Mouse (Mus musculus) heart, embryonic 11.5 days (tissue): Measurements from ENCODE around the gene Trim2. TPM values are rescaled to one million over a fixed set of nuclear protein-coding genes. Genes with fewer than 3 reads are reported as not detected.

Source experiments
- ATAC-seq: fragments of 200-750 bp; cut with Nextera tagmentation; replicated peaks from 2 replicates; pipeline ENCODE4 v1.8.0; 2017; ENCODE audit warnings: moderate library complexity; ENCODE audit not compliant: insufficient number of reproducible peaks, low FRiP score, low TSS enrichment
- H3K27ac ChIP-seq: fragments of 300-500 bp; sonication (generic); 2 replicates; pipeline ENCODE4 v1.5.1; 2014; ENCODE audit warnings: mild to moderate bottlenecking, low read depth, low read length
- H3K27me3 ChIP-seq: fragments of 300-500 bp; sonication (generic); 2 replicates; pipeline ENCODE4 v1.6.1; 2014; ENCODE audit warnings: mild to moderate bottlenecking, low read length, mixed read lengths; ENCODE audit not compliant: control insufficient read depth, insufficient read depth
- H3K36me3 ChIP-seq: fragments of 300-500 bp; sonication (generic); 2 replicates; pipeline ENCODE4 v1.6.1; 2014; ENCODE audit warnings: mild to moderate bottlenecking, low read length, moderate library complexity, mixed read lengths; ENCODE audit not compliant: control insufficient read depth, insufficient read depth
- H3K4me1 ChIP-seq: fragments of 300-500 bp; sonication (generic); 2 replicates; pipeline ENCODE4 v1.6.1; 2014; ENCODE audit warnings: low read length; ENCODE audit not compliant: control insufficient read depth, insufficient read depth
- H3K4me2 ChIP-seq: fragments of 300-500 bp; sonication (generic); 2 replicates; pipeline ENCODE4 v1.6.1; 2014; ENCODE audit warnings: mild to moderate bottlenecking, moderate library complexity
- H3K4me3 ChIP-seq: fragments of 300-500 bp; sonication (generic); 2 replicates; pipeline ENCODE4 v1.5.1; 2014; ENCODE audit warnings: low read depth, low read length
- H3K9ac ChIP-seq: fragments of 300-500 bp; sonication (generic); 2 replicates; pipeline ENCODE4 v1.6.1; 2014; ENCODE audit warnings: mild to moderate bottlenecking, low read depth, low read length, moderate library complexity
- H3K9me3 ChIP-seq: fragments of 300-500 bp; sonication (generic); replicated peaks from 2 replicates; pipeline ENCODE4 v1.6.1; 2016; ENCODE audit warnings: low read length; ENCODE audit not compliant: control insufficient read depth
- WGBS: fragments of 180-500 bp; shearing (Covaris S2); extraction: QIAGEN DNeasy Blood & Tissue Kit; methylation state at CpG from one replicate; pipeline ENCODE4 v1.1.7; 2014; ENCODE audit not compliant: insufficient replicate concordance; 5-methylcytosine and 5-hydroxymethylcytosine counted together
- polyA plus RNA-seq: library from polyadenylated mRNA; unstranded; fragments of >200 nt; fragmentation: Nextera tagmentation; extraction: Ambion mirVana; gene quantifications from 2 replicates; pipeline ENCODE4 v1.2.1, GENCODE M21; 2014

Gene Trim2
- polyA plus RNA-seq, 1 experiment from 2014 or later = 8.9 TPM

DNA sequence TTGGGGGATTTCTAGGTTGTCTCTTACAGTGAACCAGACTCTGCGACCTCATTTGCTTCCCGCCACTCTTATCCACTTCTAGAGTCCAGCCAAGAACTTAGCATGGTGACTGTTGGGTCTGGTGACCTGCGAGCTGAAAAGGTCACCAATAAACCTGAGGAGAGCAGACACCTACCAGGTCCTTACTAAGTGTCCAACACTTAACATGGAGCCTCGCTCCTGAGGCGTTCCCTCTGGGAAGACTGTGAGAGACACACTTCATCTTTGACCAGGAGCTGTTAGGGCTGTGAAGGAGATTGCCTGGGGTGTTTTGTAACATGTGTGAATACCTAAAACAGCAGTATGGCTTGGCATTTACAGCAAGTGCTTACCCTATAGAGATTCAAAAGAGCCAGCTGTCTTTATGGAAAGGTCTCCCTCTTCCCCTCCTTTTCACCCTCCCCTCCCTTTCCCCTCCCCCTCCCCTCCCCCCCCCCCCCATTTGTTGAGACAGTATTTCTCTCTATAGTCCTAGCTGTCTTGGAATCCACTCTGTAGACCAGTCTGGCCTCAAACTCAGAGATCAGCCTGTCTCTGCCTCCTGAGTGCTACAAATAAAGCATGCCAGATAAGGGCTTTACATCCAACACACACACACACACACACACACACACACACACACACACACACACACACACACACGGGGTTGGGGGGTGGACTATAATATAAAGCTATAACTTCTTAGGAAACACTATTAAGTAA lies 7.3 kb upstream of the Trim2 start:
- H3K27ac ChIP-seq = no peak overlapping the region
- H3K9me3 ChIP-seq = no peaks in the 10 kb centered on the region
- ATAC-seq = no peak
- H3K9ac ChIP-seq = no peak overlapping the region
- H3K4me3 ChIP-seq = no peak overlapping the region
- 0 out of 2 replicates have a peak, but pooled peaks cover 5% of the 10 kb centered on the region for H3K4me1 ChIP-seq
- H3K36me3 ChIP-seq = no peaks in the 10 kb centered on the region
- whole genome bisulfite sequencing = 64% methylated on average over 6 of the region's 6 CpGs
- no peaks in the 10 kb centered on the region for H3K27me3 ChIP-seq
- H3K4me2 ChIP-seq = no peak overlapping the region

DNA sequence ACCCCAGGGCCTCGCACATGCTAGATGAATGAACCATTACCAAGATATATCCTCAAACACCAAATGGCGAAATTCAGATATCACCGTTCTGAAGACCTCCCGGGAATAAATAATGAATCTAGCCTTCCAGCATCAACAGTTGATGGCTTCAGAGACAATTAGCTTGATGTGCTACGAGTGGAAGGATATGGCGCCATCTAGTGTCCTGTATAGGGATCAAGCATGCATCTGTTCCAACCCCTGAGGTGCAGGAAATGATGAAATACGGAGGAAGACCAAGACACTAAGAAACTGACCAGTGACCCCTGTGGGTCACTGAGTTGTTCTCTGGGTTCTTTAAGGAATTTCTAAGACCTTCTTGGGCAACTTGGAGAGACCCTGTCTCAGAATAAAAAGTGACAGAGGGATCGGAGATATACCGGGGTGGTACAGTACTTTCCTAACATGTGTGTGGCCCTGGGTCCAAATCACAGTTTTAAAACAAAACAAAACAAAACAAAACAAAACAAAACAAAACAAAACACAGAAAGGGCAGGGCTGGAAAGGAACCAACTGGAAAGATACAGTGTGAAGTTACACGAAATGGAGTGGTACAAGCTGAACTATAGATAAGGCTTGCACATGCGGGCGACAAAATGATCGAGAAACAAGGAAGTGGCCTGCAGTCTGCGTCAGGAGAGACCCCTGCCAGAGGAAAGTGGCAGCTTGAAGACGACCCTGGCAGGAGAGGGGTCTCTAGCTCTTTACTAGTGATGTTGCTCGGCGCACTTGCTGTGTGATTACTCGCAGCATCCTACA lies 6.5 kb upstream of the Trim2 start:
- Histone ChIP-seq H3K27me3 (no peaks in the 10 kb centered on the region; the same call in 1 of the 2 replicates), H3K4me1 (0 out of 2 replicates have a peak, but pooled peaks cover 5% of the 10 kb centered on the region), H3K27ac (no peak overlapping the region), H3K4me3 (no peak overlapping the region), H3K9me3 (no peaks in the 10 kb centered on the region), H3K9ac (no peak overlapping the region), H3K4me2 (no peak overlapping the region; the same call in 1 of the 2 replicates), H3K36me3 (no peaks in the 10 kb centered on the region)
- no peak for ATAC-seq
- 46% methylated on average over 18 of the region's 18 CpGs for WGBS

DNA sequence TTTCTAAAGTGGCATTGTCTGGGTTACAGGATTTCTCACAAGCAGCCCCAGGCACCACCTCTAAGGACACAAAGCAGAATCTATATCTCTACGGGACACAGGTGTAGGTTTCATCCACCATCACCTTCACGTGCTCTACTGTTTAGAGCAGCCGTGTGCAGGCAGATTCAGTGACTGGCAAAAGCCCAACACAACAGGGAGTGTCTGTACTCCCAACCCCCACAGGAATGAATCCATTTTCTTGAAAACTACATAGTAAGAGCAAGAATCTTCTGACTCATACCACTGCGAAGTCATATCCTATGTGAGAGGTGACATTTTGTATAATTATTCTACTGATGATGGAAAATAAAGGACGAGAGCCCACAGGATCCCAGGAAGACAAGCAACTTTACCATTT lies 5.6 kb upstream of the Trim2 start:
- Histone ChIP-seq H3K27me3 (no peaks in the 10 kb centered on the region; the same call in 1 of the 2 replicates), H3K9ac (no peak overlapping the region), H3K27ac (no peak overlapping the region), H3K4me3 (no peak overlapping the region), H3K4me2 (no peak overlapping the region), H3K4me1 (0 out of 2 replicates have a peak, but pooled peaks cover 5% of the 10 kb centered on the region), H3K36me3 (no peaks in the 10 kb centered on the region), H3K9me3 (no peaks in the 10 kb centered on the region)
- no peak for ATAC-seq
- WGBS = 77% methylated on average over 5 of the region's 5 CpGs

DNA sequence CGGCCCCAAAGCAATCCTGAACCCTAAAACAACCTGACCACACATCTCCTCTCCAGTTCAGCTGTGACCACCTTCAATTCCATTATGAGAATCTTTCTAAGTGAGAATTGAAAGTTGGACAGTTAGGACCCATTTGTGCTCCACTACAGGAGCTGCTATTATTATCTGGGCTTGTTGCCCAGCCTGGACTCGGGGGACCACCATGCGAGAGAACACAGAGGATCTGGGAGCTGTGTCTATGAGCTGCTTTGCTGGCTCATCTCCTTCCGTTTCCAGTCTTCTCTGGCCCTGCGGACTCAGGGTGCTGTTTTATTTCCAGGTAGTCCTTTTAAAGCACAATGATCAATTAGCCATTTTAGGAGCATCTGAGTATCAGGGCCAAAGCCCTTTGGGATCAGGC lies 839 bp upstream of the Trim2 start:
- WGBS = 85% methylated on average over 5 of the region's 5 CpGs

DNA sequence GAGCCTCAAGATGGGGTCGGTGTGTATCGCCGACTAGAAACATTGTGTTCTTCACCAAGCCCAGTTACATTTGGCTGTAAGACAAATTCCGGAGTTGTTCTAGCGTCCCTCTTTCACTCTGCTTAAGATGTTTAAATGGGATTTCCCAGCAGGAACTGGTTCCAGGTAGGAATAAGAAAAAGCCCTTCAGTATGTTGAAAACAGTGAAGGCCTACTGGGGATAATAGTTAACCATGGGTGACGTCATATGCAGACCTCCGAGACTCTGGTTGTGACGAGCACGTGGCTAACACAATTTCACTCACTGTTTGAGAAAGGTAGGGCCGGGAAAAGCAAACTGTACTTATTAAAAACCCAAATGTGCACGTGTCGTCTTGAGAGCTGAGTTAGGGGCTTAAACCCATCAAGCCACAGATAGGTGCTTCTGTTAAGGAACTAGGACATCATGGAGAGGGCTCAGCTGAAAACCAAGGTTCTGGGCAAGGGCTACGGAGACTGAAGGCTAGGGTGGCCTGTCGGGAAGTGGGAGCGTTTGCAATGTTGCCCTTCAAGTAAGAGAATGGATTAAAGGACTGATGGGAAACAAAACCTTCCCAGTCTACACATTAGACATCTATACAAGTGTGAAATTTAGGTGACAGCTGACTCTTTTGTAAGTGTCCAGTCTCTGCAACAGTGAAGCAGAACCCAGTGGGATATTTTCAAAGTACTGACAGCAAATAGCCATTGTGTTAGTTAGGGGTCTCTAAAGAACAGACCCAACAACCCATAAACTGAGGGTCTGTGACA lies 761 bp downstream of the Trim2 start:
- Histone ChIP-seq H3K4me3 (no peak overlapping the region), H3K36me3 (no peaks in the 10 kb centered on the region), H3K9me3 (0 out of 2 replicates have a peak, but pooled peaks cover 2% of the 10 kb centered on the region), H3K27ac (no peak overlapping the region), H3K27me3 (peaks cover 51% of the 10 kb centered on the region), H3K4me2 (peak overlapping the region; percentile 76; the same call in 1 of the 2 replicates), H3K4me1 (peaks cover 7% of the 10 kb centered on the region), H3K9ac (no peak overlapping the region)
- WGBS = 52% methylated on average over 15 of the region's 15 CpGs
- ATAC-seq = no peak

More for the DNA sequence above, 839 bp upstream of the Trim2 start:
- H3K27me3 ChIP-seq = peaks cover 45% of the 10 kb centered on the region
- no peak overlapping the region for H3K4me3 ChIP-seq
- no peak overlapping the region for H3K4me2 ChIP-seq
- H3K9ac ChIP-seq = no peak overlapping the region
- no peak for ATAC-seq
- peaks cover 7% of the 10 kb centered on the region for H3K4me1 ChIP-seq
- H3K36me3 ChIP-seq = no peaks in the 10 kb centered on the region
- H3K27ac ChIP-seq = no peak overlapping the region
- 0 out of 2 replicates have a peak, but pooled peaks cover 2% of the 10 kb centered on the region for H3K9me3 ChIP-seq

DNA sequence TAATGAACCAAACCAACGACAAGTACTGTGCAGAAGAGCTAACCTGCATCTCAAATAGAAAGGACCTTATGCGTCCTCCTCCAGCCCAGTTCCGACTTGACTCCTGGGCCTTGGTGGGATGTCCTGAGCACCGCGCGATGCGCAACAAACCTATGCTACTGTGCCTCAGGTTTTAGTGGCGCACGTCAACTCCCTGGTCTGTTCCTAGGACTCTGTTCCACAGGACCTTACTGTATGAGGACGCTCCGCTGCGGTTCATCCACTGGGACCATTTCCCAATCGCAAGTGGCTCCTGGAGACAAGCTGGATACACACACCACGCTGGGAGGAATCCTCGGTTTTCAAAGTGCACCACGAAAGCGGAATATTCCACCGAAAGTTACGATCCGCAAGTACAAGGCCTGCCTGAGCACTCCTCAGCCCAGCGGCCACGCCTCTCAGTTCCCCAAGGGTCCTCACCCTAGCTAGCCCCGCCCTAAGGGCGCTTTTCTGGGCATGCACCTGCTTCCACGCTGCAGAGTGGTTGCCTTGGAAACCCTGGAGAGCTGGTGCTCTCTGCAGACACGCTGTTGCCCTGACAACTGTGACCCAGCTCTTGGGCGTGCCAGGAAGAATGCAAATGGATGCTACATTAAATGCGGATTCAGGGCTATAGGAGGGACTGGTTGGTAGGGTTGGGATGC lies 1.5 kb downstream of the Trim2 start:
- H3K36me3 ChIP-seq = no peaks in the 10 kb centered on the region
- no peak for ATAC-seq
- peaks cover 51% of the 10 kb centered on the region for H3K27me3 ChIP-seq
- whole genome bisulfite sequencing = 1% methylated on average over 28 of the region's 28 CpGs
- peak overlapping the region; percentile 41 for H3K4me3 ChIP-seq
- H3K4me1 ChIP-seq = peaks cover 7% of the 10 kb centered on the region
- 0 out of 2 replicates have a peak, but pooled peaks cover 2% of the 10 kb centered on the region for H3K9me3 ChIP-seq
- peak overlapping the region; percentile 76 for H3K4me2 ChIP-seq
- no peak overlapping the region for H3K9ac ChIP-seq
- H3K27ac ChIP-seq = no peak overlapping the region

DNA sequence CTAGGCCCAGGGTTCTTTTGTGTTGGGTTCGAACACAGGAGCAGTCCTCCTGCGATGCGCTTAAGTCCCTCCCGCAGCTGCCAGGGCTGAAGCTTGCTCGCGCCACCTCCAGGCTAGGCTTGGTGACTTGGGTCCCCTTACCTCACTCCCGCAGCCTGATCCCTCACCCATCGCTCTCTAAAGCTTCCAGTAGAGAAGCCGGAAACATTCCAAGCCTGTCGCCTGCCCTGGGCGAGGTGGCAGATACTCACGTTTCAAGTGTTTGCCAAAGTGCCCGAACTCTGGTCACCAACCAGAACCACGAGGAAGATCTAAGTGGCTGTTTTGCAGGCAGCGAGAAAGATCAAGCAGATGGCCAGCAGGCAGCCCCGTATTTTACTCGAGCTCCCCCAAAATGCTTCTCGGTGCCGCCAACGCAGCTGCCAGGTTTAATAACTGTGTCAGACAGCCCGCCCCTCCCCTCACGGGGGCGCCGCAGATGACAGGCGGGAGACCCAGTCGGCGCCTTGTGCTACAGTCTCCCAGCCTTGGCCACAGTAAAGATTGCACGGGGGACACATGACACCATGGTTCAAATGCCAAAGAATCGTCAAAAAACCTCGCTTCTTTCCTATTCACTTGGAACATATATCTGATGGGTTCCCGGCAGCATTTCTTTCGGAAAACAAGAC lies 2.2 kb downstream of the Trim2 start:
- Histone ChIP-seq H3K4me1 (peaks cover 7% of the 10 kb centered on the region), H3K9me3 (0 out of 2 replicates have a peak, but pooled peaks cover 2% of the 10 kb centered on the region), H3K4me3 (peak overlapping the region; percentile 41), H3K27me3 (peaks cover 51% of the 10 kb centered on the region), H3K27ac (no peak overlapping the region), H3K4me2 (peak overlapping the region; percentile 76), H3K9ac (peak overlapping the region; percentile 39; the same call in 1 of the 2 replicates), H3K36me3 (no peaks in the 10 kb centered on the region)
- ATAC-seq = 0 out of 2 replicates have a peak, but pooled peaks have one; percentile 26
- WGBS = under 1% methylated on average over 32 of the region's 32 CpGs
